Comparison of ENCODE assay signal across 22 mouse cellular contexts in the genomic region with DNA sequence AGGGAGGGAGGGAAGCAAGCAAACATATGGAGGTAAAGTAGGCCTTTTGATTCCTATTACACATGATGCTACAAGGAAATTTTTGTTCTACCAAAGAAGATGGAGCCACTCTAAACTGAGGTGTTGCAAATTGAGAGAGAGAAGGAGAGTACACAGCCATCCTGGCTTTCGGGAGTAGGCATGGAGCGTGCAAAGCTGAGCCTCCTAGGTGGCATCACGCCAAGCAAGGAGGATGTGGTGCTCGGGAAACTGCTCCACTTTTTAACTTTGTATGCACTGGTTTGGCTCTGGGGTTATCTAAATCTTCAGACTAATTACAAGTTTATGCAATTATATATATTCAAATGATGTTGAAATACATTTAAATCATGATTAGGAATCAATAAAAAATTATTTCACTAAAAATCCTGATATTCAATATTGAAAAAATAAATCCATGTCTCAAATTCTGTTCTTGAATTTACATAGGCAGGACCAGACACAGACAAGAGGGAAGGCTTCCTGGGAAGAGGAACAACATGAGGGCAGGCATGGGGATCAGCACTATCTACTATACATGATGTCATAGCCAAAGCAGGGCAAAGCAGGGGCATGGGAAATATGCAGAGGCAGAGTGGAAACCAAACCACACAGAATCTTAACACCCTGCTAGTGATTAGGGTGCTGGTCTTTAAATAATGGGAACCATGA. TPM values are rescaled to one million over a fixed set of nuclear protein-coding genes. Genes with fewer than 3 reads are reported as not detected.
DNase-seq lines count a peak whose midpoint lies in the region; ATAC-seq lines count a peak whose summit lies in the region.
"Had no signal": no experiment of that assay in that cellular context is flagged by ENCODE, and none has a peak within 500 bp of the region (broad histone marks: within the 10 kb centered on the region; RNA-seq: fewer than 3 reads in every experiment).

No protein-coding gene starts in this region.

- ATAC-seq in midbrain, embryonic 13.5 days: 0 out of 2 replicates have a peak, but pooled peaks have one; percentile 37
- ATAC-seq in midbrain, embryonic 14.5 days (ENCODE audit: low FRiP score, low TSS enrichment): no peak
- ATAC-seq in intestine, embryonic 15.5 days: peak; percentile 62
- ATAC-seq: CD4-positive, CD25-positive, alpha-beta regulatory T cell, adult 4 months had no signal

- no peak overlapping the region for H3K4me2 ChIP-seq in midbrain, embryonic 13.5 days (replicated peaks)
- H3K4me2 ChIP-seq in midbrain, embryonic 14.5 days (ENCODE audit: low read length): no peak overlapping the region
- H3K4me2 ChIP-seq in intestine, embryonic 15.5 days (replicated peaks): no peak overlapping the region
- H3K4me2 ChIP-seq: hindbrain, embryonic 15.5 days; kidney, embryonic 15.5 days; limb, embryonic 13.5 days; liver, embryonic 15.5 days; lung, embryonic 15.5 days; neural tube, embryonic 15.5 days had no signal

- H3K36me3 ChIP-seq in midbrain, embryonic 13.5 days: peaks cover 4% of the 10 kb centered on the region; the same call in 1 of the 2 replicates
- H3K36me3 ChIP-seq in midbrain, embryonic 14.5 days (ENCODE audit: control insufficient read depth, insufficient read depth, low read length): no peaks in the 10 kb centered on the region
- no peaks in the 10 kb centered on the region for H3K36me3 ChIP-seq in intestine, embryonic 15.5 days
- H3K36me3 ChIP-seq: embryonic facial prominence, embryonic 10.5 days; hindbrain, embryonic 15.5 days; kidney, embryonic 15.5 days; limb, embryonic 13.5 days; liver, embryonic 15.5 days; lung, embryonic 15.5 days; neural tube, embryonic 15.5 days had no signal

- H3K4me1 ChIP-seq in midbrain, embryonic 13.5 days (replicated peaks): no peaks in the 10 kb centered on the region
- no peaks in the 10 kb centered on the region for H3K4me1 ChIP-seq in midbrain, embryonic 14.5 days (ENCODE audit: control insufficient read depth, insufficient read depth, low read length)
- H3K4me1 ChIP-seq in intestine, embryonic 15.5 days (replicated peaks): no peaks in the 10 kb centered on the region
- H3K4me1 ChIP-seq: embryonic facial prominence, embryonic 10.5 days; forebrain, embryonic 10.5 days; hindbrain, embryonic 15.5 days; kidney, embryonic 15.5 days; limb, embryonic 13.5 days; liver, embryonic 15.5 days; lung, embryonic 15.5 days; neural tube, embryonic 15.5 days had no signal

- WGBS in midbrain, embryonic 13.5 days: 80% methylated on average over 4 of the region's 4 CpGs
- WGBS in midbrain, embryonic 14.5 days: 85% methylated on average over 4 of the region's 4 CpGs
- 64% methylated on average over 4 of the region's 4 CpGs for WGBS in intestine, embryonic 15.5 days

- no peak overlapping the region for H3K4me3 ChIP-seq in midbrain, embryonic 13.5 days (replicated peaks)
- H3K4me3 ChIP-seq in midbrain, embryonic 14.5 days (replicated peaks; ENCODE audit: low read depth, low read length): no peak overlapping the region
- H3K4me3 ChIP-seq in intestine, embryonic 15.5 days (replicated peaks): no peak overlapping the region
- H3K4me3 ChIP-seq: embryonic facial prominence, embryonic 10.5 days; forebrain, embryonic 10.5 days; heart, embryonic 10.5 days; hindbrain, embryonic 15.5 days; kidney, embryonic 15.5 days; limb, embryonic 13.5 days; liver, embryonic 15.5 days; lung, embryonic 15.5 days; neural tube, embryonic 15.5 days had no signal

- peak; percentile 56 to 61 for DNase-seq in cerebellum, adult 18-20 months
- no peak for DNase-seq in cerebellum, adult 8-10 months
- no peak for DNase-seq in midbrain, embryonic 14.5 days
- peak; percentile 70 for DNase-seq in cerebellum, adult 9-10 months
- no peak for DNase-seq in retina, postnatal 1 day
- DNase-seq: adrenal gland, postnatal 25 days; kidney, adult 11 months; layer of hippocampus, postnatal 36 days; lung, postnatal 36 days; thymus, postnatal 14 days had no signal

- H3K9ac ChIP-seq in midbrain, embryonic 13.5 days (replicated peaks): no peak overlapping the region
- no peak overlapping the region for H3K9ac ChIP-seq in midbrain, embryonic 14.5 days (replicated peaks; ENCODE audit: low read length)
- H3K9ac ChIP-seq in intestine, embryonic 15.5 days: no peak overlapping the region
- H3K9ac ChIP-seq: hindbrain, embryonic 15.5 days; kidney, embryonic 15.5 days; limb, embryonic 13.5 days; liver, embryonic 15.5 days; lung, embryonic 15.5 days; neural tube, embryonic 15.5 days had no signal

- no peaks in the 10 kb centered on the region for H3K27me3 ChIP-seq in midbrain, embryonic 13.5 days
- H3K27me3 ChIP-seq in midbrain, embryonic 14.5 days (ENCODE audit: control insufficient read depth, insufficient read depth, low read length): no peaks in the 10 kb centered on the region
- no peaks in the 10 kb centered on the region for H3K27me3 ChIP-seq in intestine, embryonic 15.5 days (replicated peaks)
- H3K27me3 ChIP-seq: hindbrain, embryonic 15.5 days; kidney, embryonic 15.5 days; limb, embryonic 13.5 days; liver, embryonic 15.5 days; lung, embryonic 15.5 days; neural tube, embryonic 15.5 days had no signal

- 0 out of 2 replicates have a peak, but pooled peaks cover 7% of the 10 kb centered on the region for H3K9me3 ChIP-seq in midbrain, embryonic 13.5 days
- H3K9me3 ChIP-seq in midbrain, embryonic 14.5 days (ENCODE audit: control insufficient read depth, low read length): no peaks in the 10 kb centered on the region
- no peaks in the 10 kb centered on the region for H3K9me3 ChIP-seq in intestine, embryonic 15.5 days
- H3K9me3 ChIP-seq: heart, embryonic 10.5 days; hindbrain, embryonic 15.5 days; kidney, embryonic 15.5 days; limb, embryonic 13.5 days; liver, embryonic 15.5 days; neural tube, embryonic 15.5 days had no signal

- H3K27ac ChIP-seq in midbrain, embryonic 13.5 days: no peak overlapping the region
- H3K27ac ChIP-seq in midbrain, embryonic 14.5 days (replicated peaks; ENCODE audit: low read depth, low read length): no peak overlapping the region
- no peak overlapping the region for H3K27ac ChIP-seq in intestine, embryonic 15.5 days
- H3K27ac ChIP-seq: embryonic facial prominence, embryonic 10.5 days; forebrain, embryonic 10.5 days; heart, embryonic 10.5 days; hindbrain, embryonic 15.5 days; kidney, embryonic 15.5 days; limb, embryonic 13.5 days; liver, embryonic 15.5 days; lung, embryonic 15.5 days; neural tube, embryonic 15.5 days had no signal

RNA-seq across cellular contexts. Expression of a gene that starts 17.2 kb away (rescaled TPM):
- 41.2 TPM in 2 replicates for polyA plus RNA-seq in midbrain, embryonic 13.5 days (2015; fragmentation: Nextera tagmentation; extraction: Ambion mirVana)
- 84.7 and 87.2 TPM in 2 replicates for polyA plus RNA-seq in midbrain, embryonic 14.5 days (2014; fragmentation: Nextera tagmentation; extraction: Ambion mirVana)
- polyA plus RNA-seq in intestine, embryonic 15.5 days (2015; fragmentation: Nextera tagmentation; extraction: Ambion mirVana): 24.7 and 26.9 TPM in 2 replicates

Comparison
In these comparisons a context has a peak if more than half of its experiments do, and no peak if none do; other contexts are left out.
1. DNase-seq: peak in cerebellum, adult 18-20 months (2 of 2) and cerebellum, adult 9-10 months (single experiment); none in cerebellum, adult 8-10 months (single experiment), midbrain, embryonic 14.5 days (single experiment) and retina, postnatal 1 day (single experiment).